Mouse (Mus musculus) liver, adult 2 months (tissue): Measurements from ENCODE around the gene Epb41l1.

Source experiments
- CTCF ChIP-seq: fragments of 200-500 bp; IDR thresholded peaks from 2 replicates; pipeline ENCODE4 v1.5.1; 2011; ENCODE audit warnings: low read depth, low read length, control low read depth
- POLR2A ChIP-seq: fragments of 200-500 bp; IDR thresholded peaks from 2 replicates; pipeline ENCODE4 v1.6.1; 2011; ENCODE audit warnings: low read length, control low read depth; ENCODE audit not compliant: insufficient read depth; ENCODE audit errors: extremely low read depth

DNA sequence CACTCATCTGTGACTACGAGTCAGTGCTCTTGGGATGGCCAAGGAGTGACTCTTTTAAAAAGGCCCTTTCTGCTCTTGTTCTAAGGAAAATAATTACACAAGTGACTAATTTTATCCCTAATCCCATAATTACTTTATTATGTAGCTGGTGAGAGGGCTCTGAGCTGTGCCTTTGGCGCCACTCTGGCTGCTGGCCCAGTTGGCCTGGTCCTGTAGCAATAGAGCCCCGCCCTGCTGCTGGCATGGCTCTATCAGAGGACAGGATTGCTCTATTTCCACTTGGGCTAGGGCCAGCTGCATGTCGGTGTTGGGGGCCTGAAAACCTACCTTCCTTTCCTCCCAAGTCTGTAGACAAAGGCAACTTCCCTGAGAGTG, 36.6 kb downstream of the Epb41l1 start:
- TF ChIP-seq CTCF = no peak
- no peak for TF ChIP-seq POLR2A
